Mouse (Mus musculus): ENCODE data around the gene Olfr556. TPM values are rescaled to one million over a fixed set of nuclear protein-coding genes. Genes with fewer than 3 reads are reported as not detected.
"Not testable (repeated sequence)": the region's sequence is repeated elsewhere in the genome, so short reads cannot be mapped to it uniquely, and the experiment has no call there.

The Olfr556 gene
- polyA plus RNA-seq (2015; fragmentation: Nextera tagmentation; extraction: Ambion mirVana): not detected in 2 replicates

DNA sequence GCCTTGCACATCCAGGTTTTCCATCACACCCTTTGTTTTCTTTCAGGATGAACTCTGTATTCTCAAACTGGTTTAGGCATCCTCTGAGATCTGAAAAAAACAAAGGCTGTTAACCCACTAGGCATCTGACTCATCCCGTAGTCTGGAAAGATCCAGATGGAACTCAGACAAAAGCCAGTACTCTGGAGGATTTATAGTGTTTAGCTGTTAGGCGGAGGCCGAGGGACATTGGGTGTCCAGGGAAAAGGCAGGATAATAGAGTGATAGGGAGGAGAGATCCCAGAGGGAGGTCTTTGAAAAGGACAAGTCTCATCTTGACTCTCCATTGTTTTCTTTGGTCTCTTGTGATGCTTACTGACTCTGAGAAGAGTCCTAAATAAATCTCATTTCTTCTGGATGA lies at the start of gene Olfr556:
Gene Olfr556 (plus strand): TSS at position 301 of the 400 bp plus-strand sequence.
- no peak for ATAC-seq (replicated peaks)
- Histone ChIP-seq H3K4me1 (no peaks in the 10 kb centered on the region), H3K4me3 (no peak within 1 kb of the TSS), H3K36me3 (replicated peaks) (no peaks in the 10 kb centered on the region), H3K27me3 (replicated peaks) (no peaks in the 10 kb centered on the region), H3K9ac (no peak within 1 kb of the TSS), H3K27ac (no peak within 1 kb of the TSS), H3K4me2 (no peak within 1 kb of the TSS), H3K9me3 (no peaks in the 10 kb centered on the region)
- 43% methylated on average over 3 of the region's 3 CpGs for WGBS

DNA sequence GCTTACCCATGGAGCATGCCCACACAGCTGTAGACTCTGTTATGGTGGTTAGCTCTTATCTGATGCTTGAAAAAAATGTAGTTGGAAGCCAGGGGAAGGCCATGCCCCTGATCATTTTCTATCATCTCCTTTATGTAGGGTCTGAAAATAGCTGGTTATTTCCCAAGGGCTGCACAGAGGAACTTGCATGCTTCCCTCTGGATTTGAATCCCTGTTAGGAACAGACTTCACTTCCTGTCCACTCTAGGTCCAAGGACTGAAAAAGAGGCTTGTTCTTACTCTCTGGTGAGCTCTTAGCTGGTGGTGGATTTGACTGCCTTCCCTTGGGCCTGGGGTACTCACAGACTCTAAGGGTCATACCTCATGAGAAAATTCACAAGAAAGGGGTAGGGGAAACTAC lies 46.6 kb upstream of the Olfr556 start, which contains the start of gene Olfr553:
Gene Olfr553 (minus strand): TSS at position 101 of the 400 bp plus-strand sequence.
- Histone ChIP-seq H3K9me3 (no peaks in the 10 kb centered on the region), H3K27ac (no peak within 1 kb of the TSS), H3K4me3 (no peak within 1 kb of the TSS), H3K36me3 (replicated peaks) (no peaks in the 10 kb centered on the region), H3K27me3 (replicated peaks) (no peaks in the 10 kb centered on the region), H3K4me1 (no peaks in the 10 kb centered on the region), H3K4me2 (no peak within 1 kb of the TSS), H3K9ac (no peak within 1 kb of the TSS)
- ATAC-seq (replicated peaks): no peak

DNA sequence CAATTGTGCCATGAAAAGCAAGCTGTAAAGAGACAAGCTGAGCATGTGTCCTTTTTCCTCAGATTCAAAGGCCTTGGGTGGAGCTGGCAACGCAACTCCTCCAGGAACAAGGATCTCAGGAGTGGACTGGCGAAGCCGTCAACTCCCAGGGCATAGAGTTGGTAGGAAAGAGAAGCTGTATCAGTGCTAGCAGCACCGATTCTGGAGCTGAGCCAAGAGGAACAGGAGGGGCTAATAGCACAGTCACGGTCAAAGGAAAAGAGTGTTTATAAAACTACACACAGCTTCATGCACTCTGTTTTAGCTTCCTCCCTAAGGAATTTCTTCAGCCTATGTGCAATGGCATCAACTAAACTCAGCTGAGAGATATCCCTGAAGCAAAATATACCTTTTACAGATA lies 45.1 kb upstream of the Olfr556 start:
- H3K4me1 ChIP-seq: no peaks in the 10 kb centered on the region
- H3K9me3 ChIP-seq: no peaks in the 10 kb centered on the region
- H3K4me2 ChIP-seq: no peak overlapping the region
- H3K36me3 ChIP-seq (replicated peaks): no peaks in the 10 kb centered on the region
- no peak for ATAC-seq (replicated peaks)
- no peak overlapping the region for H3K9ac ChIP-seq
- no peak overlapping the region for H3K4me3 ChIP-seq
- WGBS: 61% methylated on average over 5 of the region's 5 CpGs
- H3K27me3 ChIP-seq (replicated peaks): no peaks in the 10 kb centered on the region
- H3K27ac ChIP-seq: no peak overlapping the region

DNA sequence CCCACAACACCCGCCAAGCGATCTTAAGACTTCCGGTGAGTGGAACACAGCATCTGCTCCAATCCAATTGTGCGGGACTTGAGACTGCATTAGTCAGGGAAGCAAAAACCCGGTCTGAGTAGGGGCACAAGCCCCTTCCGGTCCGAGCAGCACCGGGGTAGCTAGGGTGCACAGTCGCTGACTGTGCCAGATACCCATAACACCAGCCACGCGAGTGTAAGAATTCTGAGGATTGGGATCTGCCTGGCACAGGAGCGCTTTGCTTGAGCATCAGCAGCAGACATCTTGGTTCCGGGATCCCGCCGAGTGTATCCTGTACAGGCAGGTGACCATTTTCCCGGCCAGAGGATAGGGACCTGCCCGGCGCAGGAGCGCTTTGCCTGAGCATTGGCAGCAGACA lies 44.3 kb upstream of the Olfr556 start:
- H3K9me3 ChIP-seq; H3K4me3 ChIP-seq; H3K27ac ChIP-seq; H3K4me1 ChIP-seq; ATAC-seq (replicated peaks); H3K9ac ChIP-seq; H3K27me3 ChIP-seq (replicated peaks); H3K4me2 ChIP-seq; H3K36me3 ChIP-seq (replicated peaks): not testable (repeated sequence)
- 90% methylated on average over 19 of the region's 19 CpGs for WGBS

DNA sequence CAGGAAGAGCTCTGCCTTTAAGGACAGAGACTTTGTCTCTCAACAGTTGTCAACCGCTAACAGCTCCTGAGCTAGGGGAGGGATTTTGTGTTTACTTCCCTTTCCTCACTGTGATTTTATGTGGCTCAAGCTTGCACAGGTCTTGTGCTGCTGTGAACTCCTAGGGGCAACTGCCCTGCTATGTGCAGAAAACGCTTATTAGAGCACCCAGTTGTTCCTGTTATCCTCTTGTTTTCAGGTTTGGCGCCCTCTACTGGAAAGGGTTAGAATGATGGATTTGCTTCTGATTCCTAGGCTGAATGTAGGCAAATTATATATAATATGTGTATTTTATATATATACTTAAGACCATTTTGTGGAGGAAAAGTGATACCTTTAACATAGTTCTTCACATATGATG lies 28.0 kb upstream of the Olfr556 start:
- Histone ChIP-seq H3K4me2 (no peak overlapping the region), H3K36me3 (replicated peaks) (no peaks in the 10 kb centered on the region), H3K9me3 (no peaks in the 10 kb centered on the region), H3K27ac (no peak overlapping the region), H3K4me1 (no peaks in the 10 kb centered on the region), H3K9ac (no peak overlapping the region), H3K27me3 (replicated peaks) (no peaks in the 10 kb centered on the region), H3K4me3 (no peak overlapping the region)
- no peak for ATAC-seq (replicated peaks)
- 26% methylated on average over 3 of the region's 3 CpGs for WGBS

DNA sequence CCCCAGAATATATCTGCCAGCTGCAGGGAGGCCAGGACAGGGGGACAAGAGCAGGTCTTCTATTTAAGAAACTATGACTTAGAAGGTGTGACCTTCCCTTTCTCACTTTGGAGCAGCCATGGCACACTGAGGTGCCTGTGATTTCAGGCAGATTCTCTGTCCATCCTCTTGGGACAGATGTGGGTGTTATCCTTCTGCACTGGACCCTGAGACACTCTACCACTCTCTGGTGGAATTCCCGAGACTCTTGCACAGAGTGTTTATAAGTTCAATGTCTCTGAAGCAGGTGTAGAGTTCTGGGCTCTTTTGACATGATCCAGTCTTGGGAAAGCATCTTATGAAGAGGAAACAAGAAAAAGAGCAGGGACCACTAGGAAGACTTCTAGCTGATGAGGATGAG lies 26.6 kb upstream of the Olfr556 start, which contains the start of gene Olfr554:
Gene Olfr554 (plus strand): TSS at position 301 of the 400 bp plus-strand sequence.
- H3K9ac ChIP-seq: no peak within 1 kb of the TSS
- H3K9me3 ChIP-seq: no peaks in the 10 kb centered on the region
- no peaks in the 10 kb centered on the region for H3K4me1 ChIP-seq
- ATAC-seq (replicated peaks): no peak
- H3K36me3 ChIP-seq (replicated peaks): no peaks in the 10 kb centered on the region
- no peak within 1 kb of the TSS for H3K4me2 ChIP-seq
- no peak within 1 kb of the TSS for H3K4me3 ChIP-seq
- no peak within 1 kb of the TSS for H3K27ac ChIP-seq
- H3K27me3 ChIP-seq (replicated peaks): no peaks in the 10 kb centered on the region
- WGBS: 87% methylated on average over 1 of the region's 1 CpGs

DNA sequence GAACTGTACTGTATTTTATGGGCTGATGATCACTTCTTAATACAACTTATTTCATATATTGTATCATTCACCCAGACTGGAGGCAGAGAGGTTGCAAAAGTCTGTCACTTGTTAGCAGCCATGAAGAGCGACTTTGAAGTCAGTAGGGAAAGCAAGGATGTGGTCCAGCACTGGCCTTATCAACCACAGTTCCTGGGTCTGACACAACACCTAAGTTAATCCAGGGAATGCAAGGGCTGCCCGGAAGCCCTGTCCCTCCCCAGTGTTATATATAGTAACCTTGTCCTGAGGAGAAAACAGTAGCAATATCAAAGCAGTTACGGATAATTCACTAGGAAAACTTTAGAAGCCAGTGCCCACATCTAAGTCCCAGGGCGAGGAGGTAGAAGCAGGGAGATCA lies 19.8 kb upstream of the Olfr556 start:
- H3K4me2 ChIP-seq; H3K27ac ChIP-seq; H3K36me3 ChIP-seq (replicated peaks); ATAC-seq (replicated peaks); H3K4me1 ChIP-seq; H3K4me3 ChIP-seq; H3K27me3 ChIP-seq (replicated peaks); H3K9ac ChIP-seq; H3K9me3 ChIP-seq: not testable (repeated sequence)
- WGBS: 91% methylated on average over 4 of the region's 4 CpGs

DNA sequence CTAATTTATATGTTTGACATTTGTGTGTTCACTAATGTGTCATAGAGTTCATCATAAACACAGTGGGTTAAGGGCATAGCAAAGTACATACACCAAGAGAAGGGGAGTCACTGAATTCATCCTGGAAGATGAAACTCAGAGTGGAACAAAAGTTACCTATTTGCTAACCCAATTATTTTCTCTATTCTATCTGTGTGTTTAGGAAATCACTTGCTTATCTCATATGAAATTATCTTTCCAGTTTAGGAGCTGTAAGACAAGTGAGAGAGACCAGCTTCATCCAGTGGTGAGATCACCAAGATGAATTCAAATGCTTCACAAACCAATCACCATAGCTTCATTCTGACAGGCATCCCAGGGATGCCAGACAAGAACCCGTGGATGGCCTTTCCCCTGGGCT lies 6.2 kb upstream of the Olfr556 start, which contains the start of gene Olfr555:
Gene Olfr555 (plus strand): TSS at position 301 of the 400 bp plus-strand sequence.
- H3K27me3 ChIP-seq (replicated peaks): no peaks in the 10 kb centered on the region
- no peak within 1 kb of the TSS for H3K9ac ChIP-seq
- WGBS: 78% methylated on average over 1 of the region's 1 CpGs
- H3K36me3 ChIP-seq (replicated peaks): no peaks in the 10 kb centered on the region
- H3K4me1 ChIP-seq: no peaks in the 10 kb centered on the region
- H3K9me3 ChIP-seq: no peaks in the 10 kb centered on the region
- H3K4me3 ChIP-seq: no peak within 1 kb of the TSS
- H3K27ac ChIP-seq: no peak within 1 kb of the TSS
- H3K4me2 ChIP-seq: no peak within 1 kb of the TSS
- no peak for ATAC-seq (replicated peaks)

DNA sequence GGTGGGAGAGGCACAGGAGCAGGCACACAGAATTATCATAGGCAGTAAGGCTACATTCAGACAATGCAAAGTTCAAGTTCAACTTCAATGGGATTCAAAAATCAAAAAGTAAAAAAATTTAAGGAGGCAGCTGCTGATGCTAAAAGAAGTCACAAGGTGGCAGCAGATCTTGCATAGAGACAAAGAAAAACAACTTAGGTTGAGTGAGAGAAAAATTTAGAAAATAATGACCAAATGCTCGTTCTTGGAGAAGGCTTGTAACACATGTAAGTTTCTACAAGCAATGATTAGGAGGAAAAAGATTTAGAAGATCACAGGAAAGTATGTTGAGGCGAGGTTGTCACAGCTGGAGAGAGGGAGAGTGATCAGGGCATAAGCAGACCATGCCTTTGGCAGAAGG lies 679 bp downstream of the Olfr556 start:
- Histone ChIP-seq H3K9me3 (no peaks in the 10 kb centered on the region), H3K9ac (no peak overlapping the region), H3K36me3 (replicated peaks) (no peaks in the 10 kb centered on the region), H3K27me3 (replicated peaks) (no peaks in the 10 kb centered on the region), H3K27ac (no peak overlapping the region), H3K4me1 (no peaks in the 10 kb centered on the region), H3K4me3 (no peak overlapping the region), H3K4me2 (no peak overlapping the region)
- 31% methylated on average over 2 of the region's 2 CpGs for WGBS
- no peak for ATAC-seq (replicated peaks)

DNA sequence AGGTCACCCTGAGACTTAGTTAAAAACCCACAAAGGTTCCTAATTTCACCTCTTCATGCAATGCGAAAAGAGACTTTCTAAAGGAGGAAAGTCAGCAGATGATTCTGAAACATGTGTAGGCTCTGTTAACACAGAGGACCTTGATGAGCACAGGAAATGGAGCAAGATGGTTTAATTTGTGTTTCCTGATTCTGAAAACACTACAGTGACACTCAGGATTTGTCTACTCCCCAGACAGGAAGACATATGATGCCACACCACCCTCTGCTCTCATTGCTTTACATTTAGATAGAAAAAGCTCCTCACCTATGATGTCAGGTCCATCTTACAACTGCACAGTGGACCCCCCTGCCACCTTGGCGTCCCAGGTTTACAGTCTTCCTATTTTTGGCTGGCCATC lies 11.5 kb downstream of the Olfr556 start:
- no peaks in the 10 kb centered on the region for H3K36me3 ChIP-seq (replicated peaks)
- no peak overlapping the region for H3K4me2 ChIP-seq
- no peak overlapping the region for H3K9ac ChIP-seq
- 71% methylated on average over 2 of the region's 2 CpGs for WGBS
- ATAC-seq (replicated peaks): no peak
- no peaks in the 10 kb centered on the region for H3K9me3 ChIP-seq
- no peaks in the 10 kb centered on the region for H3K27me3 ChIP-seq (replicated peaks)
- H3K4me1 ChIP-seq: no peaks in the 10 kb centered on the region
- no peak overlapping the region for H3K27ac ChIP-seq
- H3K4me3 ChIP-seq: no peak overlapping the region

DNA sequence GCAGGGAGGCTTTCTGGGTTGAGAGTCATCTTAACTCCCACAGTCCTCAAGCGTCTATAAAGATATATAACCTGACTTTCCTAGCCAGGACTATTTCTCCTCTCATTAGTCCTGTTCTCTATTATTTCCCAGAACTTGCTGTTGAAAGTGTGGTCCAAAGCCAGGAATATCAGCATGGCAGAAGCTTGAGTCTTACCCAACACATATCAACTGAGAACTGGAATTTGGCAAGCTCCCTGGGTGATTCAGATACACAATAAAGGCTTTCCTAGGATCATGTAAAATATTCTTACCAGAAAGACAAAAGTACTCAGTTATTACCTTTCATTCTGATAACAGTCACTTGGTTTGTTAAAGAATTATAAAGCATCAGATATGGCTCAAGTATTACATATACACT lies 17.2 kb downstream of the Olfr556 start:
- 91% methylated on average over 1 of the region's 1 CpGs for whole genome bisulfite sequencing
- Histone ChIP-seq H3K36me3 (replicated peaks) (no peaks in the 10 kb centered on the region), H3K27me3 (replicated peaks) (no peaks in the 10 kb centered on the region), H3K9ac (no peak overlapping the region), H3K4me2 (no peak overlapping the region), H3K27ac (no peak overlapping the region), H3K4me1 (no peaks in the 10 kb centered on the region), H3K4me3 (no peak overlapping the region), H3K9me3 (no peaks in the 10 kb centered on the region)
- ATAC-seq (replicated peaks): no peak

DNA sequence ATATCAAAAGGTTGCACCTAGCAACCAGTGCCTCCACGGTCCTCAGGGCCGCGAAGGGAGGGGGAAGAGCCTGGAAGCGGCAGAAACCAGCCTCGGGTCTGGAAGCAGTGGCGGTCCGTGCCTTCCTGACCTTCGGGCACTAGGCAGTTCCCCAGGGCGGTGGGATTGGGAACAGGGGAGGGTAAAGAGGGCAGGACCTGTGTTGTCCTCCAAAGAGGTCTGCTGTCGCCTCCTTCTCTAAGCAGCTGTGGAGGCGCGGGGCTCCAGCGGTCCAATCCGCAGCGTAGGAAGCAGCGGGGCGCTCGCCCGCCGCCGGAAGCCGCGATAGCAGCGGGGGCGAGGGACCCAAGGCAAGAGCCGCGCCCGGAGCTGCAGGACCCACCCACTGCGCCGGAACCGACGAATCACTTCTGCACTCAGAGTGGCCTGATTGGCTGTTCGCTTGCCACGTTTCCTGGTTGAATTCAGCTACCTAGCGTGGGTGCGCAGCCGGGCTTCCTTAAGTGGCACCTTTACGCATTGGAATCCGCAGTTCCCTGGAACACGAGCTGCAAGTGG lies 22.3 kb downstream of the Olfr556 start, which contains the start of gene Trim68:
Gene Trim68 (minus strand): TSS at position 384 of the 558 bp plus-strand sequence.
- H3K27me3 ChIP-seq (replicated peaks): no peaks in the 10 kb centered on the region
- WGBS: 0% methylated on average over 40 of the region's 40 CpGs
- peak within 1 kb of the TSS; percentile 66 for H3K9ac ChIP-seq
- H3K9me3 ChIP-seq: no peaks in the 10 kb centered on the region
- peak within 1 kb of the TSS; percentile 59 for H3K4me3 ChIP-seq
- peaks cover 6% of the 10 kb centered on the region for H3K4me1 ChIP-seq
- H3K36me3 ChIP-seq (replicated peaks): no peaks in the 10 kb centered on the region
- ATAC-seq (replicated peaks): peak; percentile 100
- peak within 1 kb of the TSS; percentile 71 for H3K4me2 ChIP-seq
- H3K27ac ChIP-seq: peak within 1 kb of the TSS; percentile 77

DNA sequence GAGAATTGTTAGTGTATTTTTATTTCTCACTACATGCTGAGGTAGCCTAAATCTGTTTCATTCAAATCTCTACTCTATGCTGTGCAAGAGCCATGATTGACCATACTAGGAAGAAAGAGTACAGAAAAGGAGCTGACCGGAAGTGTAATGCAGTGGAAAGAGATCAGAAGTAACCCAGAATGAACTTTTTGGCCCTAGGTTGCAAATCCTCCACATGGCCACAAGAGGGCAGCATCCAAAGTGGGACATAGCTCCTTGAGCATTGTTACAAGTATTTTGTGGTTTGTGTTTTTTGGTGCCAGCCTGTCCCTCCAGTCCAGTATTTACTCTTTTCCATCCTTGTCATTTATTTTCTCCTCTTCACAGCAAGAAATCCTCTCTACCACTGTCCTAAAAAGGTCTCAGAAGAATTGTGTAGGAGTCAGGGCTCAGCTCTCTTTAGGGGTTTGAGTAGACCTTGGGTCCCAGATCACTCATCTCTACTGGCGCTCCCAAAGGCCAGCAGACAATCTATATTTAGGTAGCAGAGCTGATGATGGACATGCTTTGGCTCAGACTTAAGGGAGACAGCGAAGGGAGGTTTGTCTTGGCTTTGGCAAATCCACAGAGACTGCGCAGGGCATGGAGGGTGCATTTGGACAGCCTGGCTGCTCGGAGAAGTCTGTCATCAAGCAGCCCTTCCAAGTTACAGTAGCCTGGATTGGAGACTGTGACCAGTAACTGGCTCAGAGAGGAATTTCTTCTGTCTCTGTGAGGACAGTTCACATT lies 30.8 kb downstream of the Olfr556 start, which contains the start of gene Olfr557:
Gene Olfr557 (plus strand): TSS at position 553 of the 768 bp plus-strand sequence.
- no peak within 1 kb of the TSS for H3K4me2 ChIP-seq
- WGBS: 81% methylated on average over 5 of the region's 5 CpGs
- H3K27ac ChIP-seq: no peak within 1 kb of the TSS
- H3K9ac ChIP-seq: no peak within 1 kb of the TSS
- H3K4me1 ChIP-seq: no peaks in the 10 kb centered on the region
- no peaks in the 10 kb centered on the region for H3K9me3 ChIP-seq
- H3K27me3 ChIP-seq (replicated peaks): no peaks in the 10 kb centered on the region
- H3K4me3 ChIP-seq: no peak within 1 kb of the TSS
- no peaks in the 10 kb centered on the region for H3K36me3 ChIP-seq (replicated peaks)
- ATAC-seq (replicated peaks): no peak

Data from midbrain, embryonic 15.5 days (tissue).